Mouse (Mus musculus) kidney, adult 9 months (tissue): ENCODE results near the gene Catsper1.
A peak's percentile ranks its signal among the peaks of the same experiment; 100 is the strongest.

Source experiments
- DNase-seq: peaks from one replicate; pipeline ENCODE4 v3.0.0; 2022

The Catsper1 gene

DNA sequence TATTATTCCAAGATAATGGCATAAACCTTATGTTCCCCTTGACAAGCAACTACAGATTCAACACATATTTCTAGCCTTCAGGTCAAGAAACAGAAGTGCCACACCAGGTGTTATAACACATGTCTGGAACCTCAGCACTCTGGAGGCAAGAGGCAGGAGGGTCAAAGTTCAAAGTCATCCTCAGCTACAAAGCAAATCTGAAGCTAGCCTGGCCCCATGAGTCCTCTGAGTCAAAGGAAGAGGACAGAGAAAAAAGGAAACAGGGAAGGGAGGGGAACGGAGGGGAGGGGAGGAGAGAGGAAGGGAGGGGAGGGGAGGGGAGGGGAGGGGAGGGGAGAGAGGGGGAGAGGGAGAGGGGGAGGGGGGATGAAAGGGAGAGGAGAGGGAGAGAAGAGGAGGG lies 20.5 kb downstream of the Catsper1 start:
- DNase-seq = no peak

DNA sequence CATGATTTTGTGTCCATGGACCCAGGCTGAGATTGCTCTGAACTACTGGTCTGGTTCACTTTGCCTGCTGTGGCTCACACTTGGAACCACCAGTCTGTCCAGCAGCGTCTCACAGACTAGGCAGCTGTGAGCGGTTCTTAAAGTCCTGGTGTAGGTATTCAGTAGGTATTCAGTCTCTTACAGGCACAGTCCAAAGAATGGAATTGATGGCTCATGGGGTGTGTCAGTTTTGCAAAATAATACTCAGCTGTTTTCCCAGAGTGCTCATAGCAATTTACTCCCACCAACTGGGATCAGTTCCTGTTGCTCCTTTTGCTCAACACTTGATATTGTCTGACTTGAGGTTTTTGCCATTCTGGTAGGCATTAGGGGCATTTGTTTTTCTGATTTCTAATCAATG lies 26.6 kb downstream of the Catsper1 start:
- DNase-seq = no peak

GRCm38 (mm10) chr19:5364124-5364523 lies 28.6 kb downstream of the Catsper1 start:
- DNase-seq = no peak

- DNase-seq = no peak
These were observed 30.2 kb downstream of the Catsper1 start for GRCm38 (mm10) chr19:5365751-5366150.

GRCm38 (mm10) chr19:5366175-5367052 lies 30.9 kb downstream of the Catsper1 start, which contains the start of gene Eif1ad:
Gene Eif1ad, plus strand, starts transcription at chr19:5366741.
- DNase-seq = peak; percentile 97

GRCm38 (mm10) chr19:5367053-5367359 lies 31.5 kb downstream of the Catsper1 start, which contains the start of gene Banf1:
Gene Banf1, minus strand, starts transcription at chr19:5367168.
- DNase-seq = no peak

- DNase-seq = no peak
These were observed 31.9 kb downstream of the Catsper1 start for GRCm38 (mm10) chr19:5367455-5367854.

GRCm38 (mm10) chr19:5370932-5371331 lies 35.4 kb downstream of the Catsper1 start:
- DNase-seq = no peak

- no peak for DNase-seq
These were observed 37.2 kb downstream of the Catsper1 start for GRCm38 (mm10) chr19:5372724-5373123.

- DNase-seq = no peak
These were observed 38.6 kb downstream of the Catsper1 start for GRCm38 (mm10) chr19:5374177-5374576.

DNA sequence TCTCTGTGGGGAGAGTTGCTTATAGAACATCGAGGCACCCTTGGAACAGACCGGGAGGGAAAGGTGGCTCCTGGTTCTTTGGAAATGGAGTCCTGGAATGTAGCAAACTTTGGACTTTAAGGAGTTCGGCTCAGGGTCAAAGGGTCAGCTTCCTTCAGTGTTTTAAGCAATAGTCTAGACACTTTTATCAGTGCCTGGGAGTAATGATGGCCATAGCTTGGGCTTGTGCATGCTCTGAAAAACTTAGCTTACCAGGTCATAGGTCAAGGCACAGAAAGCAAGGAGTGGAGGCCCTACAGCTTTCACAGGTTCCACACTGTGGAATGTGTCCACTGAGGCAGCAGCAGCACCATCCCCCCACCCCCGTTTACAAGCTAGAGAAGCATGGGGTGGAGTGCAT lies 39.2 kb downstream of the Catsper1 start:
- DNase-seq = no peak

GRCm38 (mm10) chr19:5377446-5377845 lies 41.9 kb downstream of the Catsper1 start:
- DNase-seq = no peak

DNA sequence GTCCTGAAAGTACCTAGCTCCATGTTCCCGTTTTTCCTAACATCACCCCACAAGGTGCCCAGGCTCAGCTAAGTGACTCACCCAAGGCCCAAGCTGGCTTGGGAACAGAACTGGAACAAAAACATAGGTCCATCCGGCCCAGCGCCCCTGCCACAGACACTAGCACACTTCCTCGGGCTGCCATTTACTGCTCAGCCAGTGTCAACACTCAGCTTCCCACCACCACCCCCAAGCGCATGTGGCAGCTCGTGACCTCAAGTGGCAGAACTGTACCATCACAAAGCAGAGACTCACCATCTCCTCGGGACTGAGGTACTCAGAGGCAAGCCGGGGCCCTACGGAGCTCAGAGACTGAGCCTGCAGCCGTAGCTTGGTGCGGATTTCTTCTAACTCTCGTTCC lies 47.8 kb downstream of the Catsper1 start:
- no peak for DNase-seq

DNA sequence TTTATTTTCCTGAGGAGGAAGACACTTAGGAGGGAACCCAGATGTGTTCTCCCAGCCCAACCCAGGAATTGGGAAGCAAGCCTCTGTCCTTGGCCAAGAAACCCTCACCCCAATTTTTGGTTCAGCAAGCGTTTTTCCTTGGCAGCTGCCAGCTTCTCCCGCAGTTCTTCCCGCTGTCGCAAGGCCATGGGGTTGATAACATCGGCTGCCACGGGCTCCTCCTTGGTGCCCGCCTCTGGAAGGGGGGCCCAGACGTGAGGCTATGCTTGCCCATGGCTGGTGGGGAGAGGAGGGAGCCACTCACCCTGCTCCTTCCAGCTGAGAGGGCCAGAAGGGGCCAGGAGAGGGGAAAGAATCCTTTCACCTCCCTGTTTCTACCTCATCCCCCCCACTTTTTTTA lies 49.2 kb downstream of the Catsper1 start:
- DNase-seq = no peak

GRCm38 (mm10) chr19:5388011-5388441 lies 52.5 kb downstream of the Catsper1 start:
- no peak for DNase-seq

DNA sequence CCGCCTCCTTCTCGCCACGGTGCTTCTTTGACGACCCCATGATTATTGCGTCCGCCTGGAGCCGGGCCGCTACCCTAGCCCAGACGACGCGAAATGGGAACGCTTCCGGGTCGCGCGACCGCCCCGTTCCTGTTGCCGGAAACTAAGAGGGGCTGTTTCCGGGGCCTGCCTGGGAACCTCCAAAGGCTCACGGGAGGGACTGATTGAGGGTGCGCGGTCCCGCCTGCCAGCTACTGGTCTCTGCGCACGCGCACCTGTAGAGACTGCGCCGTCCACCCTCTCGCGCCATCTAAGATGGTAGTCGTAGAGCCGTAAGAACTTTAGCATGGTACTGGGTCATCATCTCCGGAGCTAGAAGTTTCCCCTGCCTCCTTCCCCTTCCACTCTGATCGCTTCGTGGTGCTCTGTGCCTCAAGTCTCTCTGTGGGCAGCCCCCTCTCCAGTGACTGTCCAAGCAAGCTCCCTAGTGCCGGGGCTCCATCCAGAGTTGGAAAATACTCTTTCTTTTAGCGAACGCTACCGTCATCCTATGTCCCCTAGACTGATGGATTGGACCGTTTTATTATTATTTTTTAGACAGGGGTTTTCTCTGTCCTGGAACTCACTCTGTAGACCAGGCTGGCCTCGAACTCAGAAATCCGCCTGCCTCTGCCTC lies 53.2 kb downstream of the Catsper1 start, which contains the start of gene Sart1:
Gene Sart1 (minus strand): TSS at position 116 of the 655 bp plus-strand sequence.
- DNase-seq = peak; percentile 97

- DNase-seq = peak; percentile 37
These were observed 54.1 kb downstream of the Catsper1 start for GRCm38 (mm10) chr19:5389647-5390046.

GRCm38 (mm10) chr19:5390416-5390815 lies 54.9 kb downstream of the Catsper1 start:
- no peak for DNase-seq

GRCm38 (mm10) chr19:5392892-5393291 lies 57.4 kb downstream of the Catsper1 start:
- peak; percentile 81 for DNase-seq
